8 mouse cellular contexts compared by ENCODE assay signal in genomic region chr10:59577871-59578801, GRCm38 (mm10). TPM values are rescaled to one million over a fixed set of nuclear protein-coding genes. Genes with fewer than 3 reads are reported as not detected.
DNase-seq lines count a peak whose midpoint lies in the region; ATAC-seq and TF ChIP-seq lines count a peak whose summit lies in the region.

No protein-coding gene starts in this region.

- TF ChIP-seq CTCF in gastrocnemius, adult 2 months (IDR thresholded peaks at IDR 0.05): no peak

- no peaks in the 10 kb centered on the region for H3K9me3 ChIP-seq in ES-E14 (ENCODE audit: control insufficient read depth, insufficient read depth, low read depth, low read length)
- peaks cover 14% of the 10 kb centered on the region; the same call in 1 of the 2 replicates for H3K9me3 ChIP-seq in embryonic facial prominence, embryonic 10.5 days
- H3K9me3 ChIP-seq in liver, embryonic 13.5 days (replicated peaks): no peaks in the 10 kb centered on the region

- no peaks in the 10 kb centered on the region for H3K36me3 ChIP-seq in ES-E14 (ENCODE audit: control insufficient read depth, insufficient read depth, low read length, poor library complexity, severe bottlenecking)
- H3K36me3 ChIP-seq in embryonic facial prominence, embryonic 10.5 days (replicated peaks): peaks cover 4% of the 10 kb centered on the region; the same call in 1 of the 2 replicates
- H3K36me3 ChIP-seq in liver, embryonic 13.5 days: peaks cover 2% of the 10 kb centered on the region; the same call in 1 of the 2 replicates

- 65% methylated on average over 12 of the region's 12 CpGs for WGBS in embryonic facial prominence, embryonic 10.5 days
- 8% methylated on average over 12 of the region's 12 CpGs for WGBS in liver, embryonic 13.5 days (ENCODE audit: insufficient replicate concordance)

- in situ Hi-C loops in ES-E14 (cut with MboI; ENCODE audit: low sequenced_read_pairs in 2 of 2, unreplicated experiment in 2 of 2): no loop called here

- intact Hi-C loops in gastrocnemius, adult 2 months (cut with DNase I): loop anchor here (5.0 kb wide), 1 partner anchor 34 kb away; no protein-coding TSS in a partner anchor
- intact Hi-C loops in gastrocnemius, postnatal 14 days (cut with DNase I; ENCODE audit: low total_unique reads): loop anchor here (10.0 kb wide), 1 partner anchor 83 kb away; no protein-coding TSS in a partner anchor

- peak; percentile 82 to 89 for ATAC-seq in hematopoietic stem cell, adult 5-6 weeks (replicated peaks in 1 of 2; ENCODE audit: insufficient read depth in 1 of 2, low FRiP score in 2 of 2, low TSS enrichment in 1 of 2, low read depth in 1 of 2, poor library complexity in 2 of 2, severe bottlenecking in 2 of 2)
- ATAC-seq in liver, embryonic 13.5 days (ENCODE audit: low read depth): peak; percentile 68

- H3K27ac ChIP-seq in gastrocnemius, adult 2 months: peak overlapping the region; percentile 86
- peak overlapping the region; percentile 5; the same call in 1 of the 2 replicates for H3K27ac ChIP-seq in ES-E14 (ENCODE audit: insufficient read depth, low read depth, low read length, poor library complexity, severe bottlenecking)
- peak overlapping the region; percentile 12; the same call in 1 of the 2 replicates for H3K27ac ChIP-seq in embryonic facial prominence, embryonic 10.5 days (replicated peaks)
- H3K27ac ChIP-seq in liver, embryonic 13.5 days: peak overlapping the region; percentile 73

- no peak overlapping the region for H3K9ac ChIP-seq in ES-E14 (ENCODE audit: insufficient read depth, low read depth, low read length, poor library complexity, severe bottlenecking)
- H3K9ac ChIP-seq in liver, embryonic 13.5 days: peak overlapping the region; percentile 20; the same call in 1 of the 2 replicates

- peaks cover 7 to 12% of the 10 kb centered on the region in 2 experiments; a peak in 3 of 4 replicates for H3K4me1 ChIP-seq in ES-E14 (ENCODE audit: control insufficient read depth in 2 of 2, insufficient read depth in 2 of 2, low read length in 2 of 2, poor library complexity in 1 of 2)
- H3K4me1 ChIP-seq in embryonic facial prominence, embryonic 10.5 days: peaks cover 19% of the 10 kb centered on the region
- H3K4me1 ChIP-seq in liver, embryonic 13.5 days (replicated peaks): peaks cover 57% of the 10 kb centered on the region

- peak overlapping the region; percentile 47 for H3K4me2 ChIP-seq in liver, embryonic 13.5 days

- peak; percentile 58 for DNase-seq in gastrocnemius, adult 2 months
- no peak for DNase-seq in gastrocnemius, postnatal 14 days
- DNase-seq in ES-E14 (ENCODE audit: low read depth, low spot score): no peak
- peak; percentile 20 for DNase-seq in embryonic facial prominence, embryonic 10.5 days (ENCODE audit: low spot score)
- peak; percentile 11 for DNase-seq in liver, embryonic 13.5 days
- DNase-seq in skeletal muscle tissue, adult 2 months (ENCODE audit: low read depth, low spot score): peak; percentile 50
- no peak for DNase-seq in left cerebral cortex, adult 11 months (ENCODE audit: low spot score)

- H3K4me3 ChIP-seq in gastrocnemius, adult 2 months: peak overlapping the region; percentile 66
- peak overlapping the region in 1 of 2 experiments; percentile 19; a peak in 1 of 4 replicates for H3K4me3 ChIP-seq in ES-E14 (ENCODE audit: insufficient read depth in 1 of 2, low read depth in 1 of 2, low read length in 2 of 2, poor library complexity in 1 of 2, severe bottlenecking in 1 of 2)
- no peak overlapping the region for H3K4me3 ChIP-seq in embryonic facial prominence, embryonic 10.5 days
- peak overlapping the region; percentile 1; the same call in 1 of the 2 replicates for H3K4me3 ChIP-seq in liver, embryonic 13.5 days (replicated peaks)

- H3K27me3 ChIP-seq in embryonic facial prominence, embryonic 10.5 days (replicated peaks; ENCODE audit: low read depth, poor library complexity, severe bottlenecking): no peaks in the 10 kb centered on the region
- H3K27me3 ChIP-seq in liver, embryonic 13.5 days: no peaks in the 10 kb centered on the region

TF ChIP-seq in ES-E14, 5 proteins besides CTCF, POLR2A, EP300 and RAD21:
- TF ChIP-seq CHD2 (IDR thresholded peaks at IDR 0.05; ENCODE audit: low read depth, low read length): no peak
- TF ChIP-seq ZC3H11A (IDR thresholded peaks at IDR 0.05; ENCODE audit: borderline replicate concordance, low read depth, low read length): no peak
- no peak for TF ChIP-seq MAFK (IDR thresholded peaks at IDR 0.05; ENCODE audit: insufficient read depth, low read depth, low read length)
- no peak for TF ChIP-seq HCFC1 (IDR thresholded peaks at IDR 0.05; ENCODE audit: borderline replicate concordance, insufficient read depth, low read length)
- no peak for TF ChIP-seq ZNF384 (IDR thresholded peaks at IDR 0.05; ENCODE audit: low read depth, low read length)

RNA-seq across cellular contexts. Expression of gene Gm10322, which starts 37.7 kb away (rescaled TPM):
- not detected for total RNA-seq in gastrocnemius, adult 2 months (2021)
- total RNA-seq in gastrocnemius, postnatal 14 days (2021): not detected
- 1.5 TPM in 1 of 2 replicates, not detected in the other for total RNA-seq in ES-E14 (2012; rRNA removed)
- not detected in 2 replicates for polyA plus RNA-seq in embryonic facial prominence, embryonic 10.5 days (2016; fragmentation: Nextera tagmentation; extraction: Ambion mirVana)
- not detected in 2 replicates for total RNA-seq in hematopoietic stem cell, adult 5-6 weeks (2017)
- polyA plus RNA-seq in liver, embryonic 13.5 days (2015; fragmentation: Nextera tagmentation; extraction: Ambion mirVana): not detected in 2 replicates

RNA-seq across cellular contexts. Expression of gene Mcu, which starts 38.4 kb away (rescaled TPM):
- 10 to 100 TPM; 36.0 to 42.0 TPM for total RNA-seq in gastrocnemius, adult 2 months (2021)
- 10 to 100 TPM; 51.0 to 51.1 TPM for total RNA-seq in gastrocnemius, postnatal 14 days (2021)
- total RNA-seq in ES-E14 (2012; rRNA removed): 12.3 and 13.6 TPM in 2 replicates
- polyA plus RNA-seq in embryonic facial prominence, embryonic 10.5 days (2016; fragmentation: Nextera tagmentation; extraction: Ambion mirVana): 17.4 and 19.4 TPM in 2 replicates
- 23.1 and 26.9 TPM in 2 replicates for total RNA-seq in hematopoietic stem cell, adult 5-6 weeks (2017)
- 10.6 and 13.6 TPM in 2 replicates for polyA plus RNA-seq in liver, embryonic 13.5 days (2015; fragmentation: Nextera tagmentation; extraction: Ambion mirVana)

Comparison
In these comparisons a context has a peak if more than half of its experiments do, and no peak if none do; other contexts are left out.
1. DNase-seq: peak in gastrocnemius, adult 2 months (single experiment), embryonic facial prominence, embryonic 10.5 days (single experiment), liver, embryonic 13.5 days (single experiment) and skeletal muscle tissue, adult 2 months (single experiment); none in gastrocnemius, postnatal 14 days (single experiment), ES-E14 (single experiment) and left cerebral cortex, adult 11 months (single experiment).
2. H3K27ac ChIP-seq: peak in every context shown above with its lines; median percentile 86 in gastrocnemius, adult 2 months; 73 in liver, embryonic 13.5 days; 12 in embryonic facial prominence, embryonic 10.5 days; 5 in ES-E14.